Mouse (Mus musculus): Measurements from ENCODE around the gene Ckb.
"Not testable (repeated sequence)": the region's sequence is repeated elsewhere in the genome, so short reads cannot be mapped to it uniquely, and the experiment has no call there.

The Ckb gene

GRCm38 (mm10) chr12:111672176-111672575 is at the start of gene Ckb:
TSS of gene Ckb (minus strand) at chr12:111672338.
- in situ Hi-C loops (cut with MboI, MseI) = no loop called here

GRCm38 (mm10) chr12:111720222-111720621 is 48.1 kb upstream of the Ckb start:
- in situ Hi-C loops (cut with MboI, MseI) = no loop called here

GRCm38 (mm10) chr12:111718656-111719055 is 46.5 kb upstream of the Ckb start:
- in situ Hi-C loops (cut with MboI, MseI) = no loop called here

GRCm38 (mm10) chr12:111716505-111716904 is 44.4 kb upstream of the Ckb start:
- in situ Hi-C loops (cut with MboI, MseI) = no loop called here

GRCm38 (mm10) chr12:111713880-111714279 is 41.7 kb upstream of the Ckb start:
- in situ Hi-C loops (cut with MboI, MseI) = not testable (repeated sequence)

- in situ Hi-C loops (cut with MboI, MseI) = no loop called here
Observed at GRCm38 (mm10) chr12:111713004-111713651, 41.0 kb upstream of the Ckb start, which contains the start of the genes Bag5 and Apopt1. TSS of gene Bag5 (minus strand) at chr12:111713257. TSS of gene Apopt1 (plus strand) at chr12:111713261.

- in situ Hi-C loops (cut with MboI, MseI) = no loop called here
Observed at GRCm38 (mm10) chr12:111712476-111712875, 40.3 kb upstream of the Ckb start.

GRCm38 (mm10) chr12:111710091-111710490 is 38.0 kb upstream of the Ckb start:
- in situ Hi-C loops (cut with MboI, MseI) = no loop called here

- in situ Hi-C loops (cut with MboI, MseI) = no loop called here
Observed at GRCm38 (mm10) chr12:111708181-111708580, 36.0 kb upstream of the Ckb start.

- in situ Hi-C loops (cut with MboI, MseI) = no loop called here
Observed at GRCm38 (mm10) chr12:111705186-111705973, 33.2 kb upstream of the Ckb start.

- in situ Hi-C loops (cut with MboI, MseI) = no loop called here
Observed at GRCm38 (mm10) chr12:111704609-111705008, 32.5 kb upstream of the Ckb start.

- in situ Hi-C loops (cut with MboI, MseI) = no loop called here
Observed at GRCm38 (mm10) chr12:111703301-111703700, 31.2 kb upstream of the Ckb start.

- in situ Hi-C loops (cut with MboI, MseI) = no loop called here
Observed at GRCm38 (mm10) chr12:111700920-111701458, 28.9 kb upstream of the Ckb start.

GRCm38 (mm10) chr12:111699542-111699941 is 27.4 kb upstream of the Ckb start:
- in situ Hi-C loops (cut with MboI, MseI) = loop anchor here (5.0 kb wide), 1 partner anchor 37 kb away; no protein-coding TSS in a partner anchor

GRCm38 (mm10) chr12:111698346-111698913 is 26.3 kb upstream of the Ckb start:
- in situ Hi-C loops (cut with MboI, MseI) = loop anchor here (5.0 kb wide), 1 partner anchor 36 kb away; no protein-coding TSS in a partner anchor

GRCm38 (mm10) chr12:111697708-111698107 is 25.6 kb upstream of the Ckb start:
- in situ Hi-C loops (cut with MboI, MseI) = loop anchor here (5.0 kb wide), 1 partner anchor 35 kb away; no protein-coding TSS in a partner anchor

GRCm38 (mm10) chr12:111696239-111696638 is 24.1 kb upstream of the Ckb start:
- in situ Hi-C loops (cut with MboI, MseI) = loop anchor here (5.0 kb wide), 1 partner anchor 34 kb away; no protein-coding TSS in a partner anchor

- in situ Hi-C loops (cut with MboI, MseI) = loop anchor here (5.0 kb wide), 1 partner anchor 33 kb away; no protein-coding TSS in a partner anchor
Observed at GRCm38 (mm10) chr12:111694880-111695804, 23.0 kb upstream of the Ckb start.

GRCm38 (mm10) chr12:111694271-111694781 is 22.2 kb upstream of the Ckb start:
- in situ Hi-C loops (cut with MboI, MseI) = no loop called here
